Mouse (Mus musculus) brain, adult 10 weeks (tissue): Measurements from ENCODE around the gene Ogdhl. TPM values are rescaled to one million over a fixed set of nuclear protein-coding genes. Genes with fewer than 3 reads are reported as not detected.

Experiments
- polyA plus RNA-seq: library from polyadenylated mRNA; stranded (reverse); fragments of 350-450 nt; fragmentation: Illumina TruSeq; extraction: RNeasy Lipid Tissue Mini Kit (QIAGEN cat#74804); gene quantifications from one replicate; pipeline ENCODE4 v1.2.3, GENCODE M21; 2015; ENCODE audit warnings: low read depth, low replicate concordance

The Ogdhl gene
- 72.2 TPM for polyA plus RNA-seq

DNA sequence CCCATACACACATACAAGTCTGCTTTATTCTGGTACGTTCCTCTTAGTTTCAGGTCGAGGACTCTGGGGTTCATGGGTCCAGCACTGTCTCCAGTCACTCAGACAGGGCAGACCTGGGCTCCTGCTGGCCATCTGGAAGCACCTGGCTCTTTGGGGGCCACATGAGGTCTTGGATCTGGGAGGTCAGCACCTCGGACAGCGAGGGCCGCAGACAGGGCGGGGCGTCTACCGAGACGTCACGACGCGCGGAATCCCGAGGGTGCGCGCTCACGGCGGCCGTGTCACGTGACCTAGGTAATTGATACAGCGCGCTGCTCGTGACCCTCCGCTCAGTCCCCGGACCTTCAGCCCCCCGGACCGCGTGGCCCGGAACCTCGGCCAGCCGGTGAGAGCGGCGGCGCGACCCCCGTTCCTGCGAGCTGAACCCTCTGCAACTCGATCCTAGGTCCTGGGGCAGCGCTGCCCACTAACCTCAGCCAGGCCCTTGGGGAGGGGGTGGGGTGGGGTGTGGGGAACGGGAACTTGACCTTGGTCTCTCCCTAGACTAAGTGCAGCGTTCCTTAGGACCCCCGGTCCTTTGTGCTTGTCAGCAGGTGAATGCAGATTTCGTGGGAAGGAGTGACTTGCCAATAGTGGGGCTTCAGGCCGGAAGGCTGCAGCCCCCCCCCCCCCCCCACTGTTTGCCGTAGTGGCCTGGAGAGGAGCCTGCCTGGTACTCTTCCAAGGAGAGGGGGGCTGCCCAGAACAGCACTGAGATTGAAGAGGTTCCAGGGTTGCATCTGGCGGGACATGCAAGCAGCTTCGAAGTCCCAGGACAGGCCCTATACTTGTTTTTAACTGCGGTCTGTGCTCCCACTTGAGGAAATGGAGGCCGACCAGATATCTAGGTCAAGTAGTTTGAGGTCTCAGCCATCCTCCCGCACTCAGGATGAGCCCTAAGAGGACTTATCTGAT, at the start of gene Ogdhl:
Gene Ogdhl, plus strand, starts transcription at position 288 of the 954 bp plus-strand sequence.

DNA sequence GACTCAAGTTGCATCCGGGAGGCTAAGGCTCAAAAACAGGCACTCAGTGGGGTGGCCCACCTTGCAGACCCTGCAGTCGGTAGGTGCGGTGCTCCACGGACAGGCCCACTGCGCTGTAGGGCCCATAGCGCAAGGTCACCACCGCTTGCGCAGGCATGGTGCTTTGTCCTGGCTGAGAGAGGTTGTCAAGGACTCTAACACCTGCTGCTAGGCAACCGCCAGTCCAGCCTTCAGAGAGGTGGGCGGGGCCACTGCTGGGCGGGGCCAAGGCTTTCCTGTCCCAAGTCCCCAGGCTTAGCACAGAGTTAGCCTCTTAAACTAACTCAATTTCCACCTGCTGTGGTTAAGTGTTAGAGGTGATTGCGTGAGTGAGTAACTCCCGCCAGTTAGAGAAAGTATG, 66.4 kb downstream of the Ogdhl start, which contains the start of gene 1700024G13Rik:
Gene 1700024G13Rik, minus strand, starts transcription at position 196 of the 400 bp plus-strand sequence.

Other genes with a start within 250 kb of the Ogdhl start
- gene Oxnad1, start 236.6 kb upstream of the Ogdhl start, polyA plus RNA-seq: 24.6 TPM
- 65.6 TPM for gene Dph3, start 236.3 kb upstream of the Ogdhl start, polyA plus RNA-seq
- gene Msmb, start 180.0 kb upstream of the Ogdhl start, polyA plus RNA-seq: not detected
- 76.2 TPM for gene Ncoa4, start 162.2 kb upstream of the Ogdhl start, polyA plus RNA-seq
- 179 TPM for gene Timm23, start 120.1 kb upstream of the Ogdhl start, polyA plus RNA-seq
- 24.9 TPM for gene Parg, start 120.1 kb upstream of the Ogdhl start, polyA plus RNA-seq
- 1.8 TPM for gene 1700024G13Rik, start 66.4 kb downstream of the Ogdhl start, polyA plus RNA-seq
- 1.3 TPM for gene Slc18a3, start 142.8 kb downstream of the Ogdhl start, polyA plus RNA-seq
- gene Chat, start 144.0 kb downstream of the Ogdhl start, polyA plus RNA-seq: 3.2 TPM
- 9.5 TPM for gene Ercc6, start 191.5 kb downstream of the Ogdhl start, polyA plus RNA-seq